Mouse (Mus musculus): ENCODE measurements around the gene Lrrn1. TPM values are rescaled to one million over a fixed set of nuclear protein-coding genes. Genes with fewer than 3 reads are reported as not detected.

The Lrrn1 gene
- polyA plus RNA-seq (2012; rRNA removed), result 82.2 and 90.0 TPM in 2 replicates

GRCm38 (mm10) chr6:107528877-107529864, at the start of gene Lrrn1:
Lrrn1 (plus strand) TSS chr6:107529768.

Data from central nervous system, embryonic 11.5 days (tissue).